Mouse (Mus musculus): ENCODE results near the gene Dnah14.

Gene Dnah14

DNA sequence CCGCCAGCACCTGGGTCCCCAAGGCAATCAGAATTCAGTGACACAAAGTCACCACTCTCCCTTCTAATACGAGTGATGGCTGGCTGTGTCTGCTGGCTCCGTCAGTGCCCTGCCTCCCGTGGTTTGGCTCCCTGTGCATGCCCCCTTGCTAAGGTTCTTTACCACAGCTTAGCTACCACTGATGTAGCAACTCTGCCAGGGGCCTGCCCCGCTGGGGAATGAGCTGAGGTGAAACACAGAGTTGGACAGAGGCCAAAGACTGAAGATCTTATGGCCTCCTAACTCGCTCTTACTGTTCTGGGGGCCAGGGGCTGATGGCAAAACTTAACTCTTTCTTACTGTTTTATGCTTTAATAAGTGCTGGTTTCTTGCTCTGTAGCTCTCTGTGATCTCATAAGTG is 213.6 kb downstream of the Dnah14 start:
- DNase-seq (ENCODE audit: low spot score) = no peak

DNA sequence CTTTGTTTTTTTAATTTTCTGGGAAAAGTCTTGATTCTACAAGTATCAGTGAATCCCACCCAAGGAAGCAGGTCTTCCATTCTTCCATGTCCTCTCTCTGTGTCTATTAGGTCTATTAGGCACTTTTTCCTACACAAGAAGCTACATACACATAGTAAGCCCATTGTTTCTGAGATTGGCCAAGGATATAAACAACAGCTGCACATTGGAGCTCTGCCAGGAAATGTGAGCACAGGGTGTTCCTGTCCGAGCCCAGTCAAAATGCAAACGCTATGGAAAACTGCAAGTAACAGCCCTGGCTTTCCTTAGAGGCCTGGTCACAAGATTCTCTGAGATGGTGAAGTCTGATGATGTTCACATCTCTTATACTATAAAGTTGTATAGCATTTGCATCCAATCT is 217.2 kb downstream of the Dnah14 start:
- no peak for DNase-seq (ENCODE audit: low spot score)

DNA sequence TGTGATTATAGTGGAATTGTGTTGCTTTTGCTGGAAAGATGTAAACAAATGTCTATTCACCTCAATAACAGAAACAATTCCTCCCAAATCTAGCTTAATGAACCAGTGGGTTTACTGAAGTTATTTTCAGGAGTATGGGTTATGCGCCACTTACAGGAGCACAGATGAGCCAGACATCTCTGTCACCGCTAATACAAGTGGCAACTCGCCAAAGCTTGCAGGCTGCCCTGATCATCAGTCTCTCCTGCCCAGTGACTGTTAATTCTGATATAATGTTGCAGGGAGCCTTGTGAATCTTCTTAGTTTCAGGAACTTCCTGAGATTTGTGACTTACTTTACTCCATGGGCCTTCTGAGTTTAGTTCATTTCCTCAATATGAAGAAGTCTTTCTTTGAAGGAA is 223.6 kb downstream of the Dnah14 start:
- DNase-seq (ENCODE audit: low spot score) = no peak

DNA sequence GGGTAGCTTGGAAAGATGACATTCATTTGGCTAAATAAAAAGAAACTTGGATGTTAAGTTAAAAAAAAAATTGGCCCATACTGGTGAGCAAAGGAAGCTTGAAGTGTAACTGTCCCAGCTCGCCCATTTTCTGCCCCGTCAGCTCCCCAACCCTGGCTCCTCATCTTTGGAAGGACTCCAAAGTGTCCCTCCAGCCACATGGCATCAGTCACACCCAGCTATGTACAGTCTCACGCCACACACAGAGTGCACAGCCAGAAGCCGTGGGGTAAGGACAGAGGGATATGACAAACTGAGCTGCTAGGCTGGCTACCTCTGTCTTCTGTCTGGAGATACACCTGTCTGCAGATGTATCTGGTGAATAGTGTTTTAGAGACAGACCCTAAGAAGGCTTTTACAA is 224.3 kb downstream of the Dnah14 start:
- DNase-seq (ENCODE audit: low spot score) = no peak

DNA sequence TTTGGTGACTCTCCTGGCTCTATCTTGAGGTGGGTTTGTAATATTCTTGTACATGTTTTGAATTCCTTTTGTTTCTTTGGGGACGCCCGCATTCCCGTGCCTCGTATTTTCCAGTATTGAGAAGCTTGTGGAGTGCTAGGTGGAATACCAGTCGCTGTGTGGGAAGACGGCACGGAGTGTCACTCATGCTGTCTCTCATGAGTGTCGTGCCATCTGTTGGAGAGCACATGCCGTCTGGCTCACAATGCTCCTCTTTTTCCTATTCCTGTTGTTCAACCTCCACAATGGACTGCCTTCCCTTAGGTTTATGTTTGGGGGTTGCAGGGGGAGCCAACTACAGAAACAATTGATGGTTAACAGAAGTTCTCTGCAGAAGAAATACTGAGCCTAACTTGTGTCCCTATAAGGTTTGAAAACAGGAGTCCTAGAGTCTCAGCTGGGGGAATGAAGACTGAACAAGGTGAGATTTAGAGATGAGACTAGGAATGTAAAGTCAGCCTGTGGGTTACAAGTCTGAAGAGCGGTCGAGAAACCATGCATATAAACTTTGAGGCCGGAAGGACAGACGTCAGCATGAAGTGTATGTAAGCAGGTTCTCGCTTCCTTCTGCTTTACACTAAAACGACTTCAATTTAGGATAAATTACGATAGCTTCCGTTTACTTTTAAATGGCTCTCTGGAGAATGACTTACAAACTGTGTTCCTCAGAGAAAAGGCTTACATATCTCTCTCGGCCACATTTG is 235.3 kb downstream of the Dnah14 start:
- DNase-seq (ENCODE audit: low spot score) = no peak

DNA sequence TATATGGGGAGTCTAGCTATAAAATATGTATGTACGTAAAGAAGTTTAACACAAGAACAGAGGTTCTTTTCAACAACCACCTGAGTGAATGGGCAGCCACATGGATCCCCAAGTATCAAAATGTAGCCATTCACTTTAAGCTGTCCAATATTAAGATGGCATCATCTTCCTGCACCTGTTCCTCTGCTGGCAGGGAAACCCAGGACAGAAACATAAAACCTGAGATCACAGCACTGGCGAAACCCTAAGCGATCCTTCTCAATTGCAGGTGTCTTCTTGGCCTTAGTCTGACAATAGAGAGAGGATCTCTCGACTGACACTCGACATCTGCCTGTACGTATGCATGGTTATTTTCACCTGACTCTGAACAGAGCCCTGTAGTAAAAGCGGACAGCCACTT is 250.4 kb downstream of the Dnah14 start:
- no peak for DNase-seq (ENCODE audit: low spot score)

DNA sequence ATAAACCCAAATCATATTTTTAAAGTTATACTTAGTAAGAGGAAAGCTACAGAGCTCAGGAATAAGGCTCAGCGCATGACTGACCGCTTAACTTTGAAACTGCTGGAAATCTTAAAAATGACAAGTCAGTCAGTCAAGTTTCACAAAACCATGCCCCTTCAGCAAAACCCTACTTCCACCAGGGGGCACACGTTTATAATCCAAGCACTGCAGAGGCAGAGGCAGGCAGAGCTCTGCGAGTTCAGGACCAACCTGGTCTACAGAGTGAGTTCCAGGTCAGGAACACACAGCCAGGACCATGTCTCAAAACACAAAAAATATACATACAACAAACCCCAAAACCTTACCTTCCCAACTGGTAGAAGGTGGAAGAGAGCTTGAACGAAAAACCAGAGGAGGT is 252.0 kb downstream of the Dnah14 start:
- no peak for DNase-seq (ENCODE audit: low spot score)

DNA sequence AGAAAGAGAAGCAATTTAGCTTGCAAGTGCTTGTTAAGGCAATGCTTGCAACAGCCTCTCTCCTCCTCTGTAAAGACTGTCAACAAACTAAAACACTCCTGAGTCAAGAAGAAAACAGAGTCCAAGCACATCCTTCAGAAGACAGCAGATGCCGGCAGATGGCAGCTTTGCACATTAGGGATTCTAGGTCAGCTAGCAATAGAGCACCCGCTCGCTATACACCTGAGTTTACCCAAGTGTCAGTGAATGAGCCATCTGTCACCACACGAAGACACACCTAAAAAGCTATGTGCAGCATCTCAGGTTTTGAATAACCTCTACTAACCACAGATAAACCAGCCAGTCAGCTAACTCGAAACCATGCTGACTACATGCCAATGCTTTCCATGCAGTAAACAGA is 256.4 kb downstream of the Dnah14 start:
- DNase-seq (ENCODE audit: low spot score) = no peak

DNA sequence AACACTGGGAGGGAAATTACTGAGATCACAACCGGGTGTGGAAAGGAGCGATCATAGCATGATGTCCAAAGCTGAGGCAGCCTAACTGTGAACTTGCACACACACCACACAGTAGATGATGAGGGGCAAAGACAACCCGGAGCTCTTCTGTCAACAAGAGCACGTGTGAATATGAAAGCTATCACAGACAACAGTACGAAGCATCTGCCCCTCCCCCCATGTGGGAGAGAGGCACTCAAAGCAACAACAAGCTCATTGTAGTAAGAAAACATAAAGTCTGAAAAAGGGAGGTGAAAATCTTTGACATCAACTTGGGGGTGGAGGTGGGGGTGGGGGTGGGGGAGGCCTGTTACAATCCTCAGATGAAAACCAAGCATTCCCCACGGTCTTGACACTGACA is 256.8 kb downstream of the Dnah14 start:
- DNase-seq (ENCODE audit: low spot score) = no peak

DNA sequence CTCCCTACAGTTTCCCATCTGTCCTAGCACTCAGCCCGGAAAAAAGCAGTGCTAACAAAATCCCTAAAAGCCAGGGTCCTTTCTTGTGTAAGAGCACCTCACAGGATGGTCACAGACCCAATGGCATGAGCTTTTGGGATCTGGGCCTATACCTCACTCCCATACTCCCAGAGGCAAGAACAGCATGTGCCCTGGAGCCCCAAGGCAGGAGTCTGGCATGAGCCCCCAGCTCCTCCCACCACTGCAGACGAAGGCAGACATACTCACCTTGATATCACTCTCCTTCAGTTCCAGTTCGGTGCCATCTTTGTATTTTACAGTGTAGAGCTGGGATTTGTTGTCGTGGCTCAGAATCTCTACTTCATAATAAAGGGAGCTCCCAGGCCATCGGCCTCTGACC is 261.8 kb downstream of the Dnah14 start:
- DNase-seq (ENCODE audit: low spot score) = no peak

DNA sequence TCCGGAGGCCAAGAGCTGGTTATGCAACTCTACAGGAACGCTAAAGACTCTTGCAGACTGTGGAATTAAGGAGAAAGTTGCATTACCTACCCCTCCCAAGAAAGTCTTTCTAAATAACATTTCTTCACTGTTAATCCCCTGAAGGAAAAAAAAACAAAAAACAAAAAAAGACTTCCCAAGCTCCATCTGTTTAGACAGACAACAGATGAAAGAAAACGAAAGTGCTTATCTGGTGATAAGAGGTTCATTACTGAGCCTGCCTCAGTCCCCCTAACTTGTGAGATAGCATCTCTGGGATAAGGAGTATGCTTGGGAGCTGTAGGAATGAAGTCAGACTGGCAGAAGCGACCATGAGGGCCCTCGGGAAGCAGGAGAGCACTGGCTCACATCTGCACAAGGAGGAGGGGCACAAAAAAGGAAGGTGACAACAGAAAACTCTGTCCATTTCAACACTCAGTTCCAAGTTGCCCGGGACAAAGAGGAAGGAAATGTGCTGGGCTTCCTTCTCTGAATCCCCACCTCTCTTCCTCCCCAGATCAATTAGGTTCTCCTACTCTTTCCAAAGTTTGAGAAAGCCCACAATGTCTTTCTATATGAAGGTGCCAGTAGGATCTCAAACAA is 263.5 kb downstream of the Dnah14 start:
- no peak for DNase-seq (ENCODE audit: low spot score)

DNA sequence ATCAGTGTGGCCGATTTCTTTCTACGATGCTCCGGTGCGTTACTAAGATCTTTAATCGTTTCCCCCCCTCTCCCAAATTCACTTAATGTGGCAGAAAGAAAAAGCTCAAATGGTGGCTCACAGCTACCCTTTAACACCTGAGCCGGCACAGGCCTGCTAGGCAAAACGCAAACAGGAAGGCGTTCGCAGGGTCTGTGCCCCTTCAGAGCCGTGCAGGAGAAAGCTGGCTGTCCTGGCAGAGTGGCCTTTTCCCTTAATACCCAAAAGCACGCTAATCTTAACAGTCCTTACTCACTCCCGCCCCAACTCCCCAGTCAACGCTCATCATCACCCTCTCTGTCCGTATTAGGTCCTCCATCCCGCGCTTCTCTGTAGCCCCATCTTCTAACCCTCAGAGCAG is 265.0 kb downstream of the Dnah14 start:
- no peak for DNase-seq (ENCODE audit: low spot score)

DNA sequence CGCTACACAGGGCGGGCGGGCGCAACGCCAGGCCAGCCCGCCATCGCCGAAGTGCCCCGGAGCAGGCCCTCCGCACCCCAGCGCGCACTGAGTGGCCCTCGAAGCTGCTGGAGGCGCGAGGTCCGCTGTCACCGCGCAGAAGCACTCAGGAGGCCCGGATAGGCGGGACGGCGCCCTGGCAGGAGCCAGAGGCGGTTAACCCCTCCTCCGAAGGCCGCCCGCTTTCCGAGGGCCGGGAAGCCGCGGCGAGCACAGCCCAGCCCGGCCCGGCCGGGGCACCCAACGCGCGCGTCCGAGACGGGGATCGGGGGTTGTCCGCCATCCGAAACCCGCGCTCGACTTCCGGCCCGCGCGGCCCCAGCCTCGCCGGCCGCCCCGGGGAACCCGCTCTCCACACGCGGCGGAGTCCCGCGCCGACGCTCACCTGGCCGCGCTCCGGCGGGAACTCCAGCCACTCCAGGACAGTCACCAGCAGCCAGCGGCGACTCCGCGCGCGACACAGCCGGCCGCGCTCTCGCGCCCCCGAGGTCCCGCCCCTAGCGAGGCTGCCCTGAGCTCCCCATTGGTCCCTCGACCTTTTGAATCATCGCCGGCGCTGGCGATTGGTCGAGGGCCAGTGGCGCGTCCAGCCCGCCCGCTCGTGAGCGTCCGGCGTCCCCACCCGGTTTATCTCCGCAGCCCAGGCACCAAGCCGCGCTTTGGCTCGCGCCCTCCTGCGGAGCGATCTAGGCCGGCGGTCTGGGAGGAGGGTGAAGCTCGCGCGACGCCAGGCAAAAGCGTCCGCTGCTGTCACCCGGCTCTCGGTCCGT is 265.7 kb downstream of the Dnah14 start:
- peak; percentile 95 for DNase-seq (ENCODE audit: low spot score)

DNA sequence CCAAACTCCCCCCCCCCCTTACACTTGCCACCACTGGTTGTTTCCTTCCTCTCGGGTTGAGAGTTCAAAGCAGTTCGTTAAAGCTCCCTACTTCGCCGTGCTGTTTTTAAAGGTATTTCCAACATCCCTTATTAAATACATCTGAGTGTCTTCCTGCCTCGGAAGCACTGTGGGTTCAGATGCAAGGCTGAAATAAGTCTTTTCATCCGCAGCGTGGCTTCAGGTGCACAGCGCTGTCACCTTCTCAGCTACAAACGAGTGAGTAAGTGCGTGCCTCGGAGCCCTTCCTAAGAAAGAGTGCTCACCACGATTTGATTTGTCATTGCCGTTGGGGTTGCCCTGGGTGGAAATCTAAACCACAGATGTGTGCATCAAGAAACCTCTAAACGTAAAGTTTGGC is 266.4 kb downstream of the Dnah14 start, which contains the start of gene Lbr:
Gene Lbr, minus strand, starts transcription at position 266 of the 400 bp plus-strand sequence.
- no peak for DNase-seq (ENCODE audit: low spot score)

DNA sequence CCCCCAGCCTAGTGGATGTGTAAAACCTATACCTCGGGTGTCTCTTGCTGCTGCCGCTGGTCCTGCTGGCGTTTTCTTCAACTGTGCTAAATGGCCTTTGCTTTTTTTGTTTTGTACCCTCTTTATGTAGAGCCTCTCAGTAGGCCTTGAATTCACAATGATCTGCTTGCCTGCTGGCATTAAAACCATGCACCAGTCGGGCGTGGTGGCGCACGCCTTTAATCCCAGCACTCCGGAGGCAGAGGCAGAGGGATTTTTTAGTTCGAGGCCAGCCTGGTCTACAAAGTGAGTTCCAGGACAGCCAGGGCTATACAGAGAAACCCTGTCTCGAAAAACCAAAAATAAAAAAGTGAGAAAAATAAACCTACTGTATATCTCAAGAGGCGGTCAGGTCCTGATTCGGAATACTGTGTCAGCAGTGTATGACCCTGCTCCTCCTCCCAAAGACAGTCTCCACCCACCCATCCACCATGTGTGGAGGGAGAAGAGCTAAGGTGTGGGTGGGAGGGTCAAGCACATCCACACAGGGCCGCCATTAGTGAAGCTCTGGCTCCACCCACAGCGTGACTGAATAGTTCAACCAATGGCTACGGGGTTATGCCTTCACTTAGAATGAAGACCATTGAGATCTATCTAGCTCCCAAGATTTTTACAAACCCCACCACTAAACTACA is 268.7 kb downstream of the Dnah14 start:
- DNase-seq (ENCODE audit: low spot score) = no peak

DNA sequence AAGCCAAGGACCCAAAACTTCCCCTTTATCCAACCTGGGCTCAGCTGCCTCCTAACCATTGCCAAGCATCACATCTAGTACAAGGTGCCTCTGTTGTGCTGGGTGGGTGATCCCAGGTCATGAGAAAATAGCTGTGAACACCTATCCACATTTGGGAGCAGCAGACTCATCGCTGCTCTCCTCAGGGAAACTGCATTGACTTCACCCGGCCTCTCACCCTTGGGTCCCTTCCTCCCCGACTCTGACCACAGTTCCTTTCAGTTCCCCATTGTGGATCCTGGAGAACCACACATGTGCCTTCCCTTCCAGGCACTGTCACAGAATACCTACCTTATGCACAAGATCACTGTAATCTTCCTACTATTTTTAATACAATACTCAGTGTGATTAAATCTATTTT is 269.4 kb downstream of the Dnah14 start:
- DNase-seq (ENCODE audit: low spot score) = no peak

DNA sequence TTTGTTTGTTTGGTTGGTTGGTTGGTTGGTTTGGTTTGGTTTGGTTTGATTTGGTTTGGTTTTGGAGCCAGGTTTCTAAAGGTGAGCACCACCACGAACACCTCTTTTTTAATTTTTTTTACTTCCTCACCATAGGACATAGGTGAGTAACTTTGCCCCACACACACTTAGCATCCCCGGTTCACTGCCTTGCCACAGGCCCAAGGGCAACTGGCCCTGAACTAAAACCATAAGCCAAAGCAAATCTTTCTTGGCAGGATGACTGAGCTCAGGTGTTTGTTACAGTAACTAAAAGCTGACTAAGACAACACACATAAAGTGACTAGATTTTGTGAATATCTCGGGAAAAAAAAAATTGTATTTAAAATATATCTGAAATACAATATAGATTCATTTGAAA is 271.0 kb downstream of the Dnah14 start:
- DNase-seq (ENCODE audit: low spot score) = no peak

DNA sequence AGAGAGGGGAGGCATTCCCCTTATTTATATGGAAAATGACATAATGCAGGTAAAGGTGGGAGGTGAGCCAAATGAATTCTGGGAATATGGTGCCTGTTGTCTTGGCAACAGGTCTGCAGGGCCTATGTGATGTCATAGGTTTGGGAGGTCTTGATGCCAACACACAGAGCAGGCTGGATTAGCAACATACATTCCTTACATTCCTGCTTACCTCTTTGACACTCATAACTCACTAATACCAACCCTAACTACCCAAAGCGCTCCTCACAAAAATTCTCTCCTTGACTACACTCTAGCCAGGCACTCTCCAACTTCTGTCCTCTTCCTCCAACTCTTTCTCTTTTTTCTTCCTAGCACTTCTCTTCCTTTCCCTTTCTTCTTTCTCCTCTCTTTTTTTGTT is 271.9 kb downstream of the Dnah14 start:
- no peak for DNase-seq (ENCODE audit: low spot score)

DNA sequence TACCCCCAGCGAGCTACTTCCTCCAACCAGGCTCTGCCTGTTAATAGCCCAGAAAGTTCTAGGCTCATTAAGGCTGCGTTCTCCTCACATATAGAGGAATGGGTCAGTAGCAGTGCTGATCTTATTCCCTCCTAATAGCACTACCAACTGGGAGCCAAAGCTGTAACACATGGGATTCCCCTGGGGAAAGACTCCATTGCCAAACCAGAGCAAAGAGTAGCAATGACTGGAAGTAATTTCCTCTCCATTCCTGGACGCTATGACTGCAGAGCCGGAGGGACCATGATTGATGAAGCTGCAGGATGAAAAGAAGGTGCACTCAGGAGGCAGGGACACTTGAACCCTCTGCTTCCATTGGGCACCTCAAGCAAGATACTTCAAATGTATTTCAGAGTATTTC is 274.1 kb downstream of the Dnah14 start:
- no peak for DNase-seq (ENCODE audit: low spot score)

DNA sequence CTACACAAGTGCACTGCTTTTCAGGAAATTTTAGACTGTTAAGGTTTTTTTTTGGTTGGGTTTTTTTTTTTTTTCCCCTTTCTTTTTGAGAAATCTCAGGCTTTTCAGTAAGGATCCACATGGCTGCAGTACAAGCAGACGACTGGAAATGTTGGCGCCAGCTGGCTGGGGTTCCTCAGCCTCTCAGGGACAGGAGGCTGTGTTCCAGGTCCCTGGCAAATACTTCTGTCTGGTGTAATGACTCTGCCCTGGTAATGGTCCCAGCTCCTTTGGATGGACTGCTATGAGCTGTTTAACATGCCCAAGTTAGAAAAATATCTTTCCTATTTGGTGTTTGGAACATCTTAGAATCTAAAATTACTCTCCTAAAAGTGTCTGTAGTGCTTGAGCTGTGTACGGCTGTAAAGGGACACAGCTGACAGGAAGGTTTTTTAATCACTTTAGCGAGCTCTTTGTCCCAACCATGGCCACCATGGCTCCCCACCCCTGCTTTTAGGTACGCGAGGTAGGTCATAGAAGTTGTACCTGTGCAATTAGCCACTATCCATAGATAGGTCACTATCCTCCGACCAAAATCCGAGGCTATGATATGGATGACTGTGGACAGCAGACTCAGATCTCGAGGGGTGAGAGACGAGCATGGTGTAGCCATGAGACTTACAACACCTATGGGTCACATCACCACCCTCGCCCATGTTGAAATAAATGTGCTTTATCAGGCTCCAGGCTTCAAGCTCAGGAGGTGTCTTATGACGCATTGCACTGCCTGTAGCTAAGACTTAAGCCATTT is 275.4 kb downstream of the Dnah14 start:
- no peak for DNase-seq (ENCODE audit: low spot score)

DNA sequence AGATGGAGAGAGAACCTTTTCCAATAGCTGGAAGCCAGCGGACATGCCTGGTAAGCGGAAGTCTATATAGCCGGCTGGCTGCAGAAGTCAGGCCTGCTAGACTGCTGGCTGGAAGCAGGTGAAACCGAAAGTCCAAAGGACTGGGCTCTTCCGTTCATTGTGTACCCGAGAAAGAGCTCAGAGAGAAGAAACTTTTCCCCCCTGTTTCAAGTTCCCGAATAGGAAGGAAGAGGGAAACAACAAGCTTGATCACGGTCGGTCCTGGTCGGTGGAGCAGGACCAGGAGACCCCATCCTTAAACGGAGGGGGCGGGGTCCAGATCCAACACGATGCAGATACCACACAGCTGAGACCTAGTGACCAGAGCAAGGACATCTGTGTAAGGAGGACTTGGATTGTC is 276.1 kb downstream of the Dnah14 start:
- DNase-seq (ENCODE audit: low spot score) = no peak

All from ovary, adult 18-20 months (tissue).